Mouse (Mus musculus) layer of hippocampus, adult 2 months (tissue): ENCODE data around the gene Emc9. TPM values are rescaled to one million over a fixed set of nuclear protein-coding genes. Genes with fewer than 3 reads are reported as not detected.
A peak's percentile ranks its signal among the peaks of the same experiment; 100 is the strongest.

Source experiments
- DNase-seq, 2 experiments: peaks; one replicate each; pipeline ENCODE4 v3.0.0; 2022; ENCODE audit warnings: low spot score in 2 of 2
- H3K27ac ChIP-seq: fragments of 200-600 bp; 2 replicates; pipeline ENCODE4 v1.8.1; 2022
- H3K4me3 ChIP-seq: fragments of 200-600 bp; 2 replicates; pipeline ENCODE4 v1.8.1; 2022; ENCODE audit warnings: mild to moderate bottlenecking
- CTCF ChIP-seq: fragments of 200-600 bp; conservative IDR thresholded peaks from 2 replicates; pipeline ENCODE4 v1.8.1; 2022; ENCODE audit warnings: antibody characterized with exemption, mild to moderate bottlenecking, moderate library complexity
- total RNA-seq, 2 experiments: library from RNA; stranded (reverse); gene quantifications; 2 replicates each; pipeline ENCODE4 v1.2.3; 2021

The Emc9 gene
- total RNA-seq, 2 experiments from 2014 or later = 43.5 to 49.7 TPM

GRCm38 (mm10) chr14:55585566-55585960 lies 461 bp upstream of the Emc9 start:
- H3K27ac ChIP-seq = peak overlapping the region; percentile 93
- H3K4me3 ChIP-seq = peak overlapping the region; percentile 84
- TF ChIP-seq CTCF = no peak
- no peak for DNase-seq

- DNase-seq = no peak
- no peak for TF ChIP-seq CTCF
- H3K4me3 ChIP-seq = peak overlapping the region; percentile 84
- peak overlapping the region; percentile 93 for H3K27ac ChIP-seq
Observed at GRCm38 (mm10) chr14:55584303-55584701, 800 bp downstream of the Emc9 start.

- Histone ChIP-seq H3K4me3 (no peak overlapping the region), H3K27ac (no peak overlapping the region)
- DNase-seq = no peak
- TF ChIP-seq CTCF = peak; percentile 76
Observed at GRCm38 (mm10) chr14:55581981-55582681, 3.0 kb downstream of the Emc9 start.

GRCm38 (mm10) chr14:55580731-55581130 lies 4.4 kb downstream of the Emc9 start:
- DNase-seq = no peak
- H3K27ac ChIP-seq = no peak overlapping the region
- no peak overlapping the region for H3K4me3 ChIP-seq
- TF ChIP-seq CTCF = no peak

GRCm38 (mm10) chr14:55579511-55580496 lies 5.3 kb downstream of the Emc9 start:
- no peak for DNase-seq
- H3K27ac ChIP-seq = no peak overlapping the region
- no peak overlapping the region for H3K4me3 ChIP-seq
- no peak for TF ChIP-seq CTCF

GRCm38 (mm10) chr14:55578668-55579269 lies 6.3 kb downstream of the Emc9 start:
- DNase-seq = no peak
- peak; percentile 17; the same call in 1 of the 2 replicates for TF ChIP-seq CTCF
- Histone ChIP-seq H3K27ac (peak overlapping the region; percentile 87), H3K4me3 (peak overlapping the region; percentile 66)

- DNase-seq = peak; percentile 63 to 66
- Histone ChIP-seq H3K4me3 (peak within 1 kb of the TSS; percentile 66), H3K27ac (peak within 1 kb of the TSS; percentile 87)
- TF ChIP-seq CTCF = no peak
Observed at GRCm38 (mm10) chr14:55577871-55578667, 7.0 kb downstream of the Emc9 start, which contains the start of gene Psme1. TSS of gene Psme1 (plus strand) at chr14:55578123.

GRCm38 (mm10) chr14:55576376-55576775 lies 8.7 kb downstream of the Emc9 start:
- no peak for TF ChIP-seq CTCF
- Histone ChIP-seq H3K4me3 (no peak overlapping the region), H3K27ac (no peak overlapping the region)
- DNase-seq = no peak

GRCm38 (mm10) chr14:55575711-55576110 lies 9.4 kb downstream of the Emc9 start:
- H3K4me3 ChIP-seq = no peak overlapping the region
- no peak overlapping the region for H3K27ac ChIP-seq
- no peak for TF ChIP-seq CTCF
- no peak for DNase-seq

GRCm38 (mm10) chr14:55575302-55575701 lies 9.8 kb downstream of the Emc9 start, which contains the start of gene Fitm1:
TSS of gene Fitm1 (plus strand) at chr14:55575617.
- TF ChIP-seq CTCF = no peak
- H3K27ac ChIP-seq = no peak within 1 kb of the TSS
- DNase-seq = no peak
- no peak within 1 kb of the TSS for H3K4me3 ChIP-seq

- Histone ChIP-seq H3K4me3 (no peak overlapping the region), H3K27ac (no peak overlapping the region)
- no peak for TF ChIP-seq CTCF
- DNase-seq = no peak
Observed at GRCm38 (mm10) chr14:55571760-55572159, 13.3 kb downstream of the Emc9 start.

- H3K4me3 ChIP-seq = no peak overlapping the region
- no peak for DNase-seq
- no peak for TF ChIP-seq CTCF
- no peak overlapping the region for H3K27ac ChIP-seq
Observed at GRCm38 (mm10) chr14:55570588-55570987, 14.5 kb downstream of the Emc9 start.
